Mouse (Mus musculus): Measurements from ENCODE around the gene Ptpn13. TPM values are rescaled to one million over a fixed set of nuclear protein-coding genes. Genes with fewer than 3 reads are reported as not detected.

Gene Ptpn13
- polyA plus RNA-seq, 1 experiment = 6.6 TPM

- H3K36me3 ChIP-seq (ENCODE audit: control insufficient read depth, insufficient read depth, low read length) = no peaks in the 10 kb centered on the region
- H3K4me1 ChIP-seq (ENCODE audit: control insufficient read depth, insufficient read depth, low read length) = no peaks in the 10 kb centered on the region
- TF ChIP-seq POLR2A (IDR thresholded peaks at IDR 0.05; ENCODE audit: control insufficient read depth, low read depth, low read length) (no peak), CTCF (IDR thresholded peaks at IDR 0.05; ENCODE audit: control insufficient read depth, insufficient read depth, insufficient replicate concordance, low read depth, low read length) (no peak)
Measured at GRCm38 (mm10) chr5:103647320-103647719, 222.3 kb downstream of the Ptpn13 start.

More at GRCm38 (mm10) chr5:103647320-103647719, 222.3 kb downstream of the Ptpn13 start:
- H3K27me3 ChIP-seq (ENCODE audit: control insufficient read depth, insufficient read depth, low read length) = no peaks in the 10 kb centered on the region
- H3K4me3 ChIP-seq (ENCODE audit: control insufficient read depth, low read depth, low read length) = no peak overlapping the region
- H3K27ac ChIP-seq (ENCODE audit: control insufficient read depth, insufficient read depth, low read depth, low read length) = no peak overlapping the region

Other genes starting within 250 kb of the Ptpn13 start
- 36.1 and 37.0 TPM in 2 replicates for gene Mapk10, start 213.9 kb upstream of the Ptpn13 start, polyA plus RNA-seq (2012; rRNA removed)
- gene Slc10a6, start 204.2 kb downstream of the Ptpn13 start, polyA plus RNA-seq (2012; rRNA removed) = 0.85 and 1.2 TPM in 2 replicates
- 429 TPM in 2 replicates for gene 1700016H13Rik, start 230.8 kb downstream of the Ptpn13 start, polyA plus RNA-seq (2012; rRNA removed)